Mouse (Mus musculus): ENCODE data around the gene Rab4b.

DNA sequence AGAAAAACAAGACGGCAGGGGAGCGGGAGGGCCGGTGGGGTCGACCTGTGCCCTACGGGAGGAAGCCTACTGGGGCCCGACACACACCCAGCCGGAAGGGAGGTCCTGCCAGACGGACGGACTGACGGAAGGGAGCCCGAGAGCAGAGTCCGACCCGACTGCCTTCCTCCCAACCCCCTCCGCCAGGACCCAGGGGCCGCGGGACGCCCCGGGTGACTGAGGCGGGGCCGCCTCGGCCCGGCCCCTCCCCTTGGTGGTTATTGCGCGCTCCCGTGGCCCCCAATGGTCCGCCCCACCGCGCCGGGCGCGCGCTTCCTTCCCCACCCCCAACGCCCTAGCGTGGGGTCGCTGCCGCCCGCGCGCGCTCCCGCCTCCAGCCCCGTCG, 12.5 kb downstream of the Rab4b start:
- TF ChIP-seq TCF12 (IDR thresholded peaks at IDR 0.05; ENCODE audit: insufficient read depth, poor library complexity, severe bottlenecking): no peak
- no peak for TF ChIP-seq E2F4 (IDR thresholded peaks at IDR 0.05; ENCODE audit: insufficient read depth)
- TF ChIP-seq USF1 (IDR thresholded peaks at IDR 0.05; ENCODE audit: low read depth): no peak
